Mouse (Mus musculus) liver (tissue): ENCODE measurements around the gene Ccnd2.

Experiments used
- DNase-seq: peaks from one replicate; pipeline ENCODE4 v3.0.0-alpha.2; 2020; ENCODE audit warnings: mixed read lengths

Ccnd2 gene

DNA sequence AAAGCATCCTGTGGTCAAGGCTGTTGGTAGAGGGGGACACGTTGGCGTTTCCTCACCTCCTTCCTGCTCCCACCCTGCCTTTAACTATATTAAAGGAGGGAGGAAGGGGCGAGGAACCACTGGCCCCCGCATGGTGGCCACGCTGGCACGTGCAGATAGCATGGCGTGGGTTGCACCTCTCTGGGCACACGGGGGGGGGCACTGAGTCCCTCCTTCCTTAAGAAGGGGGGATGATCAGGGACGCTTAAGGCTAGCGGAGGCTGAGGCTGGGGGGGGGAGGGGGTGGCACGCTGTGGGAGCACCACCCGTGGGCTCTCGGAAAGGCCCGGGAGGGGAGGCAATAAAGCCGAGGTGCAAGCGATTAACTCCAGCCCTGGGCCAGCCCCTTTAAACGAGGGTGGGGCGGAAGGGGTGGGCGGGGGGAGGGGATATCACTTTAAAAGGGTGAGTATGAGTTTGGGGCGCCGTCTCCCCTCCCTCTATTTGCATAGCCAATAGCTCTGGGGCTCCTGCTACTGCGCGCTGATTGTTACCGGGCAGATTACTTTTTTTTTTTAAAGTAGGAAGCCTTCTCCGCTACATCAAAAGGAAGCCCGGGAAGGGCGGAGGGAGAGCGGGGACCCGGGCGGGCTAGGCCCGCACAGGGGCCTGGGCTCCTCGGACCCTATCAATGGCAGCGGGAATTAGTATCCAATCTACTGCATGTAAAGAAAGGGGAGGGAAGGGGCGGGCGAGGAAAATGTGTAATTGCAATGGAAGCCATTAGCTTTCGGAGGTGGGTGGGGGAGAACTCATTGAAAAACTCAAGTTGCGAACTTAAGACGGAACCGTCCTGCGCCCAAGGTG is at the start of gene Ccnd2:
Ccnd2 (minus strand) TSS at position 88 of the 846 bp plus-strand sequence.
- DNase-seq: peak; percentile 86

DNA sequence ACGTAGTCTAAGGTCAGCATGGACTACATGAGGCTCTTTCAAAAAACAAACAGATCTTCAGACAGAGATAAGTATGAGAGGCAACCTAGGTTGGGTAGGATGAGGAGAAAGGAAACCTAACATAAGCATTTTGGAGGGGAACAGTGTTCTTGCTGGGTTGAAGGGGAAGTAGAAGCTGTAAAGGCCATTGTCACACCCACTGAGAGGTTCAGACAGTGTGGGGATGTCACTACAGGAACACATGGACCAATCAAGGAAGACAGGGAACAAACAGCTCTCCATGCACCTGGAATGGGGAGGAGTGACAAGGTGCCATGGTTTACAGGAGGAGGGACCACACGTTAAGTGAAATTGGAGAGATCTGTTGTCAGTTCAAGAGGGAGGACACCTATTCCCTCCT is 45.0 kb upstream of the Ccnd2 start:
- no peak for DNase-seq

DNA sequence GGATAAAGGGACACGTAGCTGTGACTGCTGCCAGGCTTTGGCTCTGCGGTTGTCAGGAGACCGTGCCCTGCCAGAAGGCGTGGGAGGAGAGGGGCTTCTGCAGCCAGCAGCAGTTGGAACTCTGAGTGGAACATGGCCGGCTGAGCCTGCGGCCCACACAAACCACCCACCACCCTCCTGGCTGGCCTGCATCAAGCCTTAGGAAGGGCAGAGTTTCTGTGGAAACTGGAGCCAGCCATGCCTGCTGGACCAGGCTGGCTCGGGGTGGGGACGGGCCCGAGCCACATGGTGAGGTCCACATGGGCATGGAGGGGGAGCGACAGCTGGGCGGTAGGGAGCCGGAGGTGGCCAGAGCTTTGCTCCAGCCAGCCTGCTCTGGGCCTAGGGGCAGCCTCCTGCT is 29.3 kb upstream of the Ccnd2 start:
- DNase-seq: no peak

DNA sequence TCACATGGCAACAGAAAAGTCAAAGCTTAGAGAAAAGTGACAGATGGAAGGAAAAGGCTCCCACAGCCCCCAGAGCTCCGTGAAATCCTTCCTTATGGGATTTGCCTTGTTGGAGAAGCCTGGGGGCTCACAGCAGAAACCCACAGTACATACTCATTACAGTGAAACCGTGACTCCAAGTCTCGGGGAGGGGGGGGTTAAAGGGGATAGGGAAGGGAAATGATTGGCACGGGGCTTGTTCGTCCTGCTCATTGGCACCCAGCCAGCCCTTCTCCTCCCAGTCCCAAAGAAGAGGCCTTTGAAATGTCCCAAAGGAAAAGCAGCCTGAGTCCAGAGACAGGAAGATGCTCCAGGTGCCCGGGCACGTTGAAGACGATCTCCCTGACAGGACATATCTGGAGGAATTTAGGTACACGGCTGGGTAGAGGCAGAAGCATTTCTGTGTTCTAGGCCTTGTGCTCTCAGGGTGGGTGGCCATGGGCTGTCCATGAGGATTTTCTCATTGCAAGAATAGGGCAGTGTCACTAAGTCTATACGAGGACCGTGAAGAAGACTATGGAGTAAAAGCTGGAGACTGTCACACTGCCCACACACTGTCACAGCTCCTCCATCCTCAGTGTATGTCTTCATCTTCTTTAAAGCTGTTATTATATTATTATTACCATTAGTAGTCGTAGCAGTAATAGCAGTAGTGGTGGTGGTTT is 27.2 kb upstream of the Ccnd2 start:
- no peak for DNase-seq

DNA sequence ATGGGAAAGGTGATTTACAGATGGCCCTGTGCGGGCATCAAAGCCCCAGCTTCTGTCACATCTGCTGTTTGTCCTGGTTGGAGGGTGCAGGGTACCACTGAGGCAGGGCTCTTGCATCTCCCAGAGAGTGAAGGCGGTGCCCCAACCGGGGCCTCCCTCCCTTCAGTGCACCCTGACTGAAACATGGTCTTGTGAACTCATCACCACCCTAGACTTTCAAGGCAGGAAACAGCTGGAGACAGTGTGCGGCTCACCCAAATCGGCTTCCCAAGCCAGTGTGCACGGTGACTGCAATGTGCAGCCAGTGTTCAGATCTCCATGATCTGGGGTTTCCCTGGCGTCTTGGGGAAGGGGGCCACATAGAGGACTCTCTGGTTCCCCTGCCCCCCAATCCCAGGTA is 26.0 kb upstream of the Ccnd2 start:
- DNase-seq: peak; percentile 5

DNA sequence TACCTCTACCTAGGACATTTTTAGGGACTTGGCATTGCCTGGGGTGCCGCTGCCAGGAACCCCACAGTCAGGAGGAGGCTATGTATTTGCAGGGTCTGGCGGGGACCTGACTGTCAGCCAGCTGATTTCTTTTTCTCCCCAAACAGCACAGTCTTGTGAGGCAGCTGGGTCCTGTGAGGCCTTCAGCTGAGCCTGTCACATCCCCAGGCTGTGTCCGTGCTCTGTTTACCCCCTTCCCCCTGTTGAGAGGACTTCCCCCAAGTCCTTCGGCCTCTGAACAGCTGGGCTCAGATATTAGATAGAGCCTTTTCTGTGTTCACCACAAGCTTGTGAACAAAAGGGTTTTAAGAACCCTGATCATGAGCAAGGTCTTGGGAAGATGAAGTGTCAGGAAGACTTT is 25.4 kb upstream of the Ccnd2 start:
- DNase-seq: no peak

DNA sequence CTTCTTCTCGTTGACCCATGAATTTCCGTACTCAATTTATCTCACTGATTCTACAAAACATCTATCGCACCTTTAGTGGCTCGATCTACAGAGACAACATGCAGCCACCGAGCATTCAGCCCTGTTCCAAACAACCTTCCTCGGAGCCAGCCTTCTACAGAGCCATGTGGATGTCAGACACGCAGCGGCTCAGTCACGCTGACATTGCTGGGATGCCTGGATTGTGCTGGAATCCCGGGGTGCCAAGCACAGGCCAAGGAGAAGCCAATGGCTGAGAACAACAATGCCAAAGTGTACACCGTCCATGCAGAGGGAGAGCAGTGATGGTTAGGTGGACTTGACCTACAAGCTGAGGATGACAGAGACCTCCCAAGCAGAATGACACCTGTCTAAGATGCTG is 20.5 kb upstream of the Ccnd2 start:
- DNase-seq: no peak

DNA sequence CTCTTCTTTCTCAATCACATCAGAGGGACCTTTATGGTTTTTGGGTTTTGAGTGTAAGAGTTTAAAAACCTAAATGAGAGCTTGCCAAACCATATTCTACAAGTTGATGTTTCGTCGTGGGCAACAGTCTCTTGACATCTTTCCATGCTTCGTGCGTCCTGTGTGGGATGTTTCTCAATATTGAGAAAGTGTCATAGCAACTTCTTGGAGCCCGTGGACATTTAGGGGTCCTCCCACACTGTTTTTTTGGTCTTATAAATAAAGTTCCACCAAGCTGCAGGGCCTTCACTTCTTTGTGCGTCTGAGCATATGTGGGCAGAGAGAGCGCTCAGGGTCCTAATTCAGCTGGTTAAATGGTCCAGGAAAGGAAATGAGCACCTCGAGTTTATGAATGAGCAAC is 18.7 kb upstream of the Ccnd2 start:
- DNase-seq: no peak

DNA sequence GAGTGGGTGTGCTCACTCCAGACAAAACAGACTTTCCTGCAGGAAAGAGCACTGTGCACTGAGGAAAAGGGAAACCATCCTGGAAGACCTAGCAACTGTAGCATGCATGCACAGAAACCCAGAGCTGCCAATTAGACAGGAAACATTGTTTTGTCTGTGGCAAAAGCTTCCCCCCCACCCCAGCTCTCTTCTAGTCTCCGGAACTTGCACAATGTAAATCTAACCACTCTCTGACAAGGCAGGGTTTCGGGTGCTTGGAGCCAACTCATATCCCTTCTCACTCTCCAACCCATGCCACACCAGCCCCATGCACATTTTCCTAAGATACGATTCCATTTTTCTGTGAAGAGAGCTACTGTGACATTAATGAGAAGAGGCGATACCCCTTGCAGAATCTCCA is 13.7 kb upstream of the Ccnd2 start:
- no peak for DNase-seq

DNA sequence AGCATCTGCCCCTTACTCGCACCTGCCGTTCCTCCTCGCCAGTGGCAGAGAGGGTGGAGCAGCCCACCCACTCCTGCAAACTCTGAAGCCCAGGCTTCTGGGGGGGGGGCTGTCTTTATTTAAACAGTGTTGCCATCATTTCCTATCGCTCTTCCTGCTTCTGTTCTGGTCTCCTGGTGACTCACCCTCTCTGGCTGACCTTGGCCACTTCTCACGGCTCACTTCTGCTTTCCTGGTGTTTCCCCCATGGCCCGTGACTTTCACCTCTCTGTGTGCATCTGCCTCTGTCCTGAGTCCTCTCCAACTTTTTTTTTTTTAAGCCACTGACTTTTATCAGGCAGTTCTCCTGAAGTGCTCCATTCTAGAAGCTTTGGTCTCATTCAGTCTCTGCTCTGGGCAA is 10.8 kb upstream of the Ccnd2 start:
- peak; percentile 29 for DNase-seq

DNA sequence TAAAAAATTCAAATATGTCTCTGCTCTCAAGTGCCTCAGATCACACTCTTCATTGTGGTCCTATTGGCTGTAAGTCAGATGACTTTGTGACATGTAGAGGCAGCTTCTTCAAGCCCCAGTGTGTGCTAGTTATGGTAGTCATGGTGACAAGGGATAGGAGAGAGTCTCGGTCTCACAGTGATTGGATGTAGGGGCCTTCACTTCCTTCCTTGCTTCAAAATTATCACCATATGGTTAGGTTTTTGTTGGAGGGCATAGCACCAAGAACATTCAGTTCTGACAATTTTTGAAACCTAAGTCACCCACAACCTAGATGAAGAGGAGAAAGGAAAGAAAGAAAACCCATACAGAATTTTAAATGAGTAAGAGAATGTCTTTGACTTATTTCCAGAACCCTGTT is 5.3 kb upstream of the Ccnd2 start:
- DNase-seq: no peak

DNA sequence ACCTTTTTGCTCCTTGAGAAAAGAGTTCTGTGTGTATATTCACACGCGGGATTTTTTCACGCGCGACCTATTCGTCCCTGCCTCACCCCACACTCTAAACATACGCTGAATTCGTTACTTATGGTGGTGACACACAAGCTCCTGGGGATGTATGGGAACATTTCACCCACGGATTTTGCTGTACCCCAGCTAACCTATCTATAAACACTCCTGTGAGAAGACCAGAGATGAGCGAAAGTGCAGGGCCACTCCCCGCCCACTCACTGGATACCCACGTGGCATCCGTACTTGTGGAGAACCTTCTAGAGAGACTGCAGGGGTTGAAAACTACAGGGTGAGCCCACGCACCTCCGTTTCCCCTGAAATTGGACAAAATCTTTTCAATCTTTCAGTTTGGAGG is 3.5 kb upstream of the Ccnd2 start:
- DNase-seq: peak; percentile 14

DNA sequence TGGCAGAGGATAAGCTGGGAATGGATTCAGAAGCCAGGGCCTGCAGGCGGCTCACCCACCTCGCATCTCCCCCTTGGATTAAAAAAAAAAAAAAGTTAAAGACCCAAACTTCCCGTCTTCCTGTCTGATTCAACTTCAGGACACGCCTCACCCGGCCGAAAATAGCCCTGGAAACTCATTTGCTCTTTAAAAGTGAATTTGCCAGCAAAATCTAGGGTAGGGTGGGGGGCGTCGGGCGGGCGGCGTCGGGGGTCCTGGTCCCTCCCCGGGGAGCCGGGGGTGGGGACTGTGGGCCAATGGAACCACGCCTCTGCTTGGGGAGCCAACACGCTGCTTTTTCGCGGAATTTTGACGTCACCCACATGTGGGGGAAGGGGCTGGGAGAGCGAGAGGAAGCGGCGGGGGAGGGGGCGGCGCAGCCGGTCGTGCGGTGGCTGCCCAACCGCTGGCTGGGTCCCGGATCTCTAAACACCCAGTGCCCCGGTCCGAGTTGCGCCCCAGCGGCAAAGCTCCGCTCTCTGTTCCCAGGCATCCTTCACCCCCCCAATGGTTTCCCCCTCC is 2.8 kb upstream of the Ccnd2 start:
- peak; percentile 71 for DNase-seq

DNA sequence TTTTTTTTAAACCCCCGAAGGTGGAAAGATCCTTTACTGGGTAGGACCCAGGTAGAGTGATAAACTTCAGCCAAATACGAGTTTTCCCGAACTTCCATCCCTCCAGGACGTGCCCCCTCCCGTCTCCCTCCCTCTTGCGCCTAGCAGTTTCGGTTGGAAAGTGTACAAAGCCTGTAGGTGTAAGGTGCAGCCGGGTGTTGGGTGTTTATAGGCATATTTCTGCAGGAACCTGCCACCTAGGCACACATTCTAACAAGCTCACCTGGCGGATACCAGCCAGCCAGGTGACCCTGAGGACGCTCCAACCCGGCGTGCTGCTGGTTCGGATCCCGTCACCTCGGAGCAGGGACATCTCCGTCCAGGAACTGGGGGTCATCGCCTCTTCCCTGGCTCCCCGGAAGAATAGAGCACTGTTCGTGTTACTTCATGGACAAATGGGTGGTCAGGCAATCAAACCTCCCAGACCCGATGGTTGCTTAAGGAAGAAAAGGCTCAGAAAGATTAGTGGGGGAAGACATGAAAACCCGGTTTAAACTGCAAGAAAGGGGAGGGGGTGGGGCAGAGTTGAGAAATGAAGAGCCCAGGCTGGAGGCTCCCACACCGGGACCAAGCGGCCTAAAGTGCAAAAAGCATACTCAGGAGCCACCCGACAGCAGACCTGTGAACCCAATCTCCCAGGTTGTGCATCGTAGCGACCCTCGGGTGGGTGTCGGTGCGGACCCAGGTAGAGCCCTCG is 2.1 kb upstream of the Ccnd2 start:
- no peak for DNase-seq

DNA sequence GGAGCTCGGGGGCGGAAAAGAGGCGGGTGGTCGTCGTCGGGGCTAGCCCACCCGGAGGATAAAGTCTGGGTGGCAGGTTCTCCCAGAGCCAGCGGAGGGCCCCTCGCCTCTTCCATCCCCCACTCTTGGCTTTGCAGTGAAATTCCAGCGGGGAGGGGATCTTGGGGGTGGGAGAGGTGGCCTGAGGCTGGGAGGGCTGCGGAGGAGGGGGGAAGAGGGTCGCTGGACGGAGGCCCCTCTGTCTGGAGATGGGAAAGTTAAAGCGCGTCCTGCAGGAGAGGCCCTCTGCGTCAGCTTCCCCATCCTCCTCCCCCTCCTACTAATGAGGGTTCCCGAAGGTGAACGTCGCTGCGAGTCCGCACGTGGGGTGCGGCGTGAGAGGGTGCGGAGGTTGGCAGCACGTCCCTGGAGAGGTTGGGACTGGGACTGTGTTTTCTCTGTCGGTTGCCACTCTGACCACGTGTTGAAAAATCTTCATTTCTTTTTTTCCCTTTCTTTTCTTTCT is 1.4 kb upstream of the Ccnd2 start:
- DNase-seq: peak; percentile 30

DNA sequence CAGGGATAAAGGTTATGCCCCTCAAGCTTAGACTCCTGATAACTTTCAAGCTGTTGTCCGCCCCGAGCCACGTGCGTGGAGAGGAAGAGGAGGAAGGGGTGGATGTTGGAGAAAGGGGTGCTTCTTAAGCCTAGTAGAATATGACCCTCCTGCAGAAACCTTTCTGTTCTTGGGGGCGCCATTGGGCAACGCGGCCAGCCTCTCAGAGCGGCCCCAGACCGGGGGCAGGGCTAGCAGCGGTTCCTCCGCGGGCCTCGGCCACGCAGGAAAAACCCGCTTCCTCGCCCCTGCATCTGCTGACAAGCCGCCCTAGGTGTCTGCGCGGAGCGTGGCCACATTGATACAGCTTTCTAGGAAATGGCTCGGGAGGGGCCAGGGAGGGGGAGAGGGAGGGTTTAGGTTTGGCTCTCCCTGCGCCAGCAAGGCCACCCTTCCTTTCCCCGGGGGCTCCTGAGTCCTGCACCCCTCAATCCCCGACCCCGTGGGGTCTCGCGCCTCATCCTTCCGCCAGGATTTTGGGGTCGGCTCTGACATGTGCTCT is 358 bp downstream of the Ccnd2 start:
- DNase-seq: peak; percentile 82

DNA sequence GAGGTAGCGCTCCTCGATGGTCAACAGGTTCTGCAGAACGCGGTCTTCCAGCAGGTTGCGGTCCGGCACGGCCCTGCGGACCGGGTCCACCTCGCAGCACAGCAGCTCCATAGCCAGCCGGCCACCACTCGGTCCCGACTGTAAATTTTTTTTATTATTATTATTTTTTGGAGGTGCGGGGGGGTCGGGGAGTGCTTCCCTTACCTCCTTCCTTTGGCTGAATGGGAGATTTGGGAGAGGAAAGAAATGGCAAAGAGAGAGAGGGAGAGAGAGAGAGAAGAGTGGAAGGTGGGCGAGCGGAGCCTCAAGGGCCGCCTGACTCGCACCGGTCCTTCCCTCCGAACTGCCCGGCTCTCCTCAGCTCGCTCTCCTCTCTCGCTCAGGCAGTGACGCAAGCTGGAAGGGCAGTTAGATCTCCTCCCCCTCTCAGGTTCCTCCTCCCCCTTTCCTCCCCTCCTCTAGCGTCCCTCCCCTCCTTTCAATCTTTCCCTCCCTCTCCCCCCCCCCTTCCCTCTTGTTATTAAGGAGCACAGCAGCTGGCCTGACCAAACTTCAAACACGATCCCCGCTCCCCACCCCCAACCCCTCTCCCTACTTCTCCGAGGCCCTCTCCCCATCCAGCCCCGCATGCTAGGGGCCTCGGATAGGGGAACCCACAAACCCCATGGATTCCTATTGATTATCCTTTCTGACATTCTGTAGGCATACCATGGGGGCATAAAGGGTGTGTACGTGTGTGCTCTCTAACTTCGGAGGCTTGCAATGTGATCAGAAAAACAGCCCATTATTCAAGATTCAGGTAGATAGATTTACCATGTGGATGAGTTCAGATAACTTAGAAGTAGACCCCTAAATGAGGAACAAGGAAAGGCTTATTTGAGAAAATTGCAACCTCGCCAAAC is 1.1 kb downstream of the Ccnd2 start:
- DNase-seq: peak; percentile 83

DNA sequence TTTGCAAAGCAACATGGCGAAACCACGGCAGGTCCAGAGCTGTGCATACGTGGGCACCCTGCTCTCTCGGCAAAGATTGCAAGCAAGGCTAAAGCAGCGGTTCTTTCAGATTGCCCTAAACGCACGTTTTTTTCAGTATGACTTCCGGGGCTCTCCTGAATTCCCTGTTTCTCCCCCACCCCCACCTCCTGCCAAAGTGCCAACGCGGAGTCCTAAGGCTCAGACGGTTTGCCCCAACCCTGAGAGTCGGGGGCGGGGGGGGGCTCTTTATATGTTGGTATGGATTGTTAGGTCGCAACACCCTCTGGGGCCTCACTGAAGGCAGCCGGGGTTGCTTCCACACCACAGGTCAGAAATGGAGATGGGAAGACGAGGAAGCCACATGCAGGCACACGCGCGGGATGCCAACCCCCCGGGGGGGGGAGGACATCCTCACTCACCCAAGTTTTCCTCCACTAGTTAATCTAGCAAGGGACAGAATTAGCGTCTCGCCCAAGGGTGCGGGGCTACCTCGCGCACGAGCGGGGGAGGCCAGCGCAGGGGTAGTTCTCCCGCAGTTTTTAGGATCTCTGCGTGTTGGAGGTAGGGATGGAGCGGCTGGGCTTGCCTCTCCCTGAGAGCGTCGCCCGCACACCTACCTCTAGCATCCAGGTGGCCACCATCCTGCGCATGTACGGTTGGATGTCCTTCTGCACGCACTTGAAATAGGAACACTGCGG is 1.9 kb downstream of the Ccnd2 start:
- peak; percentile 19 for DNase-seq

DNA sequence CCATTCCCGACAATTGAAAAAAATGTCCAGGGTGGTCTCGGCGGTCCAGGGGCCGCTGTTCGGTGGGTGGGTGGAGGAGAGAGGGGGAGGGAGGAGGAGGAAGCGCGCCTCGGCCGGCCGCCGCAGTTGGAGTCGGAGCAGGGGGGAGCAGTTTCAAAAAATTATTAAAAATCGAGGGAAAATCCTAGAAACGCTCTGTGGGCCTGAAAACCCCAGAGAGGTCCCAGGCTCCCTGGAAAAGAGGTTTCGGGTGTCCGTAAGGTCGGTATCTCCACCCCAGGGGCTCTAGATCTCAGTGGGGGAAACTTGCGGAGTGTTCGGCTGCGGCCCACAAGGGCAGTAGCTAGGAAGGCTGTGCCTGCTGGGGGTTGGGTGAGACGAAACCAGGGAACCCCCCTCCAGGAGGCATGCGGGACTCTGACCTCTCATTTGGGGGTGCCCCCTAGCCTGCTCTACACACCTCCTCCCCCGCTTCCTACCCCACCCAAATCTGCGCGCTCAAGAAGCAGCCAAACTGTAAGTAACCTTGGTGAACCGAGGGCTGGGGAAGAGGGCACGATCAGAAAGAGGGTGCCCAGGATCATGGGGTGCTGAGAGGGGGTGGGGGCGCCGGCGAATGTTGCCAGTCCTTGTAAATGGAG is 2.6 kb downstream of the Ccnd2 start:
- no peak for DNase-seq

DNA sequence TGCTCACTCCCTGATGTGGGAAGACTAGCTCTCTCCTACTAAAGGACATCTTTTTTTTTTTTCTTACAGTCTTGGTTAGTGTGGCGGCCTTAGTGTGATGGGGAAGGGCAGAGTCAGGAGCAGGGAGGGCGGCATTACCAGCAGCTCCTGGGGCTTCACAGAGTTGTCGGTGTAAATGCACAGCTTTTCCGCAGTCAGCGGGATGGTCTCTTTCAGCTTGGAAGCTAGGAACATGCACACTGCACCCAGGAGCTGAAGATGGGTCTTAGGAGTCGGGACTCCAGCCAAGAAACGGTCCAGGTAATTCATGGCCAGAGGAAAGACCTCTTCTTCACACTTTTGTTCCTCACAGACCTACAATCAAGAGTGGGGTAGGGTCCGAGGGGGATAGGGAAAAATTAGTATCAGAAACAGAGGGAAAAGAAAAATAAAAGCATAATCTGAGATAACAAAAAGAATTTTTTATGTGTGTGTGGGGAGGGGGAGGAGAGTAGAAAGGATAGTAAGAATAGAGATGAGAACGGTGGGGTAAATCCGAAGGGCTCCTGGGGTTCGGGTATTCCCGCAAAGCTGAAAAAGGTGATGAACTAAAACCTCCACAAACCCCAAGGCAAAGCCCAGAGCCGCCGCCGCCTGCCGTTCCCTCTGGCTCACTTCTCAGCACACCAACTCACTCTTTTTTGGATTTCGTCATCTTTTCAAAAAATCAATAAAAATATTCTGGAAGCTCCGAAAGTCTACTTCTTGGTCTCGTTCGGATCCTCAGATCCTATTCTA is 3.3 kb downstream of the Ccnd2 start:
- no peak for DNase-seq
